Mouse (Mus musculus): Measurements from ENCODE around the gene Efna3. TPM values are rescaled to one million over a fixed set of nuclear protein-coding genes. Genes with fewer than 3 reads are reported as not detected.
A peak's percentile ranks its signal among the peaks of the same experiment; 100 is the strongest.

The Efna3 gene
- total and polyA plus RNA-seq, 2 experiments: not detected

- no peak for TF ChIP-seq CTCF (IDR thresholded peaks at IDR 0.05; ENCODE audit: low read depth, low read length)
- TF ChIP-seq POLR2A (IDR thresholded peaks at IDR 0.05; ENCODE audit: extremely low read depth, insufficient read depth, low read length): no peak
- Histone ChIP-seq H3K27ac (replicated peaks; ENCODE audit: insufficient read depth, low read depth, low read length) (no peak overlapping the region), H3K36me3 (ENCODE audit: control insufficient read depth, insufficient read depth, low read length) (no peaks in the 10 kb centered on the region), H3K4me3 (ENCODE audit: insufficient read depth, low read depth, low read length) (no peak overlapping the region), H3K27me3 (ENCODE audit: control insufficient read depth, insufficient read depth, low read length) (no peaks in the 10 kb centered on the region), H3K79me2 (ENCODE audit: control insufficient read depth, insufficient read depth, low read length) (no peaks in the 10 kb centered on the region), H3K4me1 (ENCODE audit: control insufficient read depth, insufficient read depth, low read length) (peaks cover 2% of the 10 kb centered on the region; the same call in 1 of the 2 replicates), H3K9ac (ENCODE audit: low read depth, low read length) (no peak overlapping the region)
- DNase-seq (ENCODE audit: extremely low read depth, low read depth, low spot score): no peak
- 44% methylated on average over 10 of the region's 10 CpGs for WGBS
Observed at GRCm38 (mm10) chr3:89330948-89331347, 8.2 kb upstream of the Efna3 start.

GRCm38 (mm10) chr3:89330346-89330745 lies 7.6 kb upstream of the Efna3 start:
- no peak for DNase-seq (ENCODE audit: extremely low read depth, low read depth, low spot score)
- Histone ChIP-seq H3K4me3 (ENCODE audit: insufficient read depth, low read depth, low read length) (no peak overlapping the region), H3K9ac (ENCODE audit: low read depth, low read length) (no peak overlapping the region), H3K27ac (replicated peaks; ENCODE audit: insufficient read depth, low read depth, low read length) (no peak overlapping the region), H3K36me3 (ENCODE audit: control insufficient read depth, insufficient read depth, low read length) (no peaks in the 10 kb centered on the region), H3K4me1 (ENCODE audit: control insufficient read depth, insufficient read depth, low read length) (peaks cover 2% of the 10 kb centered on the region; the same call in 1 of the 2 replicates), H3K79me2 (ENCODE audit: control insufficient read depth, insufficient read depth, low read length) (no peaks in the 10 kb centered on the region), H3K27me3 (ENCODE audit: control insufficient read depth, insufficient read depth, low read length) (no peaks in the 10 kb centered on the region)
- 70% methylated on average over 3 of the region's 3 CpGs for WGBS
- TF ChIP-seq CTCF (IDR thresholded peaks at IDR 0.05; ENCODE audit: low read depth, low read length) (no peak), POLR2A (IDR thresholded peaks at IDR 0.05; ENCODE audit: extremely low read depth, insufficient read depth, low read length) (no peak)

GRCm38 (mm10) chr3:89328623-89329022 lies 5.9 kb upstream of the Efna3 start:
- no peaks in the 10 kb centered on the region for H3K27me3 ChIP-seq (ENCODE audit: control insufficient read depth, insufficient read depth, low read length)
- no peak overlapping the region for H3K4me3 ChIP-seq (ENCODE audit: insufficient read depth, low read depth, low read length)
- DNase-seq (ENCODE audit: extremely low read depth, low read depth, low spot score): no peak
- 29% methylated on average over 4 of the region's 4 CpGs for WGBS
- no peak overlapping the region for H3K9ac ChIP-seq (ENCODE audit: low read depth, low read length)
- H3K79me2 ChIP-seq (ENCODE audit: control insufficient read depth, insufficient read depth, low read length): no peaks in the 10 kb centered on the region
- no peaks in the 10 kb centered on the region for H3K36me3 ChIP-seq (ENCODE audit: control insufficient read depth, insufficient read depth, low read length)
- H3K27ac ChIP-seq (replicated peaks; ENCODE audit: insufficient read depth, low read depth, low read length): no peak overlapping the region
- peaks cover 2% of the 10 kb centered on the region; the same call in 1 of the 2 replicates for H3K4me1 ChIP-seq (ENCODE audit: control insufficient read depth, insufficient read depth, low read length)
- TF ChIP-seq CTCF (IDR thresholded peaks at IDR 0.05; ENCODE audit: low read depth, low read length): no peak
- no peak for TF ChIP-seq POLR2A (IDR thresholded peaks at IDR 0.05; ENCODE audit: extremely low read depth, insufficient read depth, low read length)

- H3K27me3 ChIP-seq (ENCODE audit: control insufficient read depth, insufficient read depth, low read length): peaks cover 8% of the 10 kb centered on the region; the same call in 1 of the 2 replicates
- 62% methylated on average over 9 of the region's 9 CpGs for WGBS
- H3K9ac ChIP-seq (ENCODE audit: low read depth, low read length): no peak overlapping the region
- no peak for TF ChIP-seq CTCF (IDR thresholded peaks at IDR 0.05; ENCODE audit: low read depth, low read length)
- TF ChIP-seq POLR2A (IDR thresholded peaks at IDR 0.05; ENCODE audit: extremely low read depth, insufficient read depth, low read length): no peak
- DNase-seq (ENCODE audit: extremely low read depth, low read depth, low spot score): no peak
- H3K36me3 ChIP-seq (ENCODE audit: control insufficient read depth, insufficient read depth, low read length): no peaks in the 10 kb centered on the region
- H3K27ac ChIP-seq (replicated peaks; ENCODE audit: insufficient read depth, low read depth, low read length): no peak overlapping the region
- H3K79me2 ChIP-seq (ENCODE audit: control insufficient read depth, insufficient read depth, low read length): no peaks in the 10 kb centered on the region
- no peak overlapping the region for H3K4me3 ChIP-seq (ENCODE audit: insufficient read depth, low read depth, low read length)
- H3K4me1 ChIP-seq (ENCODE audit: control insufficient read depth, insufficient read depth, low read length): peaks cover 5% of the 10 kb centered on the region
Observed at GRCm38 (mm10) chr3:89327371-89327870, 4.7 kb upstream of the Efna3 start.

- Histone ChIP-seq H3K4me3 (ENCODE audit: insufficient read depth, low read depth, low read length) (no peak overlapping the region), H3K36me3 (ENCODE audit: control insufficient read depth, insufficient read depth, low read length) (no peaks in the 10 kb centered on the region), H3K27me3 (ENCODE audit: control insufficient read depth, insufficient read depth, low read length) (peaks cover 23% of the 10 kb centered on the region), H3K27ac (replicated peaks; ENCODE audit: insufficient read depth, low read depth, low read length) (no peak overlapping the region), H3K79me2 (ENCODE audit: control insufficient read depth, insufficient read depth, low read length) (no peaks in the 10 kb centered on the region), H3K9ac (ENCODE audit: low read depth, low read length) (no peak overlapping the region), H3K4me1 (ENCODE audit: control insufficient read depth, insufficient read depth, low read length) (peaks cover 15% of the 10 kb centered on the region)
- no peak for DNase-seq (ENCODE audit: extremely low read depth, low read depth, low spot score)
- TF ChIP-seq POLR2A (IDR thresholded peaks at IDR 0.05; ENCODE audit: extremely low read depth, insufficient read depth, low read length) (no peak), CTCF (IDR thresholded peaks at IDR 0.05; ENCODE audit: low read depth, low read length) (no peak)
- WGBS: 94% methylated on average over 8 of the region's 8 CpGs
Observed at GRCm38 (mm10) chr3:89325882-89326281, 3.1 kb upstream of the Efna3 start.

- no peak overlapping the region for H3K27ac ChIP-seq (replicated peaks; ENCODE audit: insufficient read depth, low read depth, low read length)
- H3K4me3 ChIP-seq (ENCODE audit: insufficient read depth, low read depth, low read length): peak overlapping the region; percentile 42; the same call in 1 of the 2 replicates
- peaks cover 17% of the 10 kb centered on the region for H3K4me1 ChIP-seq (ENCODE audit: control insufficient read depth, insufficient read depth, low read length)
- no peak overlapping the region; the same call in 1 of the 2 replicates for H3K9ac ChIP-seq (ENCODE audit: low read depth, low read length)
- no peaks in the 10 kb centered on the region for H3K79me2 ChIP-seq (ENCODE audit: control insufficient read depth, insufficient read depth, low read length)
- 4% methylated on average over 14 of the region's 14 CpGs for WGBS
- DNase-seq (ENCODE audit: extremely low read depth, low read depth, low spot score): no peak
- no peak for TF ChIP-seq POLR2A (IDR thresholded peaks at IDR 0.05; ENCODE audit: extremely low read depth, insufficient read depth, low read length)
- no peak for TF ChIP-seq CTCF (IDR thresholded peaks at IDR 0.05; ENCODE audit: low read depth, low read length)
- no peaks in the 10 kb centered on the region for H3K36me3 ChIP-seq (ENCODE audit: control insufficient read depth, insufficient read depth, low read length)
- H3K27me3 ChIP-seq (ENCODE audit: control insufficient read depth, insufficient read depth, low read length): peaks cover 46% of the 10 kb centered on the region
Observed at GRCm38 (mm10) chr3:89322131-89322500, 649 bp downstream of the Efna3 start.

All from liver, adult 2 months (tissue).